Mouse (Mus musculus) brain, adult 2 months (tissue): Measurements from ENCODE around the gene Chl1.

Source experiments
- DNase-seq: peaks from one replicate; pipeline ENCODE4 v3.0.0; 2011; ENCODE audit warnings: low read depth, low spot score

The Chl1 gene

GRCm38 (mm10) chr6:103665206-103665605, 154.8 kb downstream of the Chl1 start:
- DNase-seq = no peak

GRCm38 (mm10) chr6:103665677-103666316, 155.4 kb downstream of the Chl1 start:
- peak; percentile 45 for DNase-seq

GRCm38 (mm10) chr6:103673111-103673510, 162.7 kb downstream of the Chl1 start:
- DNase-seq = peak; percentile 92

GRCm38 (mm10) chr6:103674332-103674731, 163.9 kb downstream of the Chl1 start:
- peak; percentile 98 for DNase-seq

- DNase-seq = no peak
Measured at GRCm38 (mm10) chr6:103675145-103675544, 164.8 kb downstream of the Chl1 start.

GRCm38 (mm10) chr6:103676664-103677063, 166.3 kb downstream of the Chl1 start:
- peak; percentile 57 for DNase-seq

GRCm38 (mm10) chr6:103677072-103677471, 166.7 kb downstream of the Chl1 start:
- DNase-seq = no peak

DNA sequence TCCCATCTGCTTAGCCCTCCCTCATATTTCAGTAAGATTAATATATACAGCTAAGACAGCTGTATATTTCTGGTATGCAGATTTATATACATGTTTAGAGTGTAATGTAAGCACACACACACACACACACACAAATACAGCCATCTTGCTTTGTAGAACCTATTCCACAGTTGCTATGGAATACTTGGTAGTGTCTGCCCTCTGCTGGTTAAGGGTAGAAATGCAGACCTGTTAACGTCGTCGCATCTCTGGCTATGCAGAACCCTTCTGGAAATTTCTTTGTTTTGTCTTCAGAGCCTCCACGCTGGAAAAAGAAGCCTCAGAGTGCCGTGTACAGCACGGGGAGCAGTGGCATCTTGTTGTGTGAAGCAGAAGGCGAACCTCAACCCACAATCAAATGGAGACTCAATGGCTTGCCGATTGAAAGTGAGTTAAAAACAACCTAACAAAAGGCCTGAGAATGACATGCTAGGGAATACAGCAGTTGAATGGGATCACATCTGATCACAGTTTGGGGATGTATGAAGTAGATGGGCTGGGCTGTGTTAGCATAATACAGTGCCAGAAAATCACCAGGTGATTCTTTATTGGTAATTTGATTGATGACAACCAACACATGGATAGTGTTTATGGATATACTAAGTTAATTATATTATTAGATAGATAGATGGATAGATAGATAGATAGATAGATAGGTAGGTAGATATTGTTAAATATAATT, 172.6 kb downstream of the Chl1 start:
- DNase-seq = peak; percentile 93

DNA sequence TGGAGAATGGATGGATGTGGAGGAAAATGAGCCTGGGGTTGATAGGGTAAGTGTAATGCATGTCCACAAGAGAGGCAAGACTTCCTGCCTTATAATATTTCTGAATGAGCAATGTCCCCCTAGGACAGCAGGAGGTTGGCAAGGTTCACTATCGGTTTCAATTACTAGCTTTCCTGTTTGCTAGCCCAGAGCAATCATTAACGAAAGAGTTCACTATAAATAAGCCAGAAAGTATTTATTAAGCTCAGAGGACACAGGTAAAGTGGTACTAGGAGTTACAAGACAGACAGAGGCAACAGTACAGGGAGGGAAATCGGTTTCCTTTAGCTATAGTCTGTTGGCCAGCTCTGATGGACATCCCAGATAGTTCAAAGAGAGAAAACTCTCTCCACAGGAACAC, 182.1 kb downstream of the Chl1 start:
- no peak for DNase-seq

GRCm38 (mm10) chr6:103697349-103698028, 187.1 kb downstream of the Chl1 start:
- DNase-seq = peak; percentile 56

DNA sequence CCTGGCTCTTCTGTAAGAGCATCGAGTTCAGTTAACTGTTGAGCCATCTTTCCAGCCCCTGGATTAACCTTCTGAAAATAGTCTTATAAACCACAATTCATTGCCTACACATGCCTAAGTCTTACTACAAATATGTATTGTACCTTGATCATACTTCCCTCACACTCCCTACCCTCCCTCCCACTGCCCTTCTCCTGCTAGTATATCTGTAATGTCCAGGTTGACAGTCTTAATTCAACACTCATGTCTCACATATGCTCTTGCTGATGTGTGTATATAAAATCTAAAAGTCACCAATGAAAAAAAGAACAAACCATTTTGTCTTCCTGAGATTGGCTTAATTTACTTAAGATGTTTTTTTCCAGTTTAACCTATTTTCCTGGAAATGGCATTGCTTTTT, 189.1 kb downstream of the Chl1 start:
- no peak for DNase-seq

GRCm38 (mm10) chr6:103699895-103700294, 189.5 kb downstream of the Chl1 start:
- no peak for DNase-seq

GRCm38 (mm10) chr6:103700336-103700735, 189.9 kb downstream of the Chl1 start:
- DNase-seq = no peak

- no peak for DNase-seq
Measured at GRCm38 (mm10) chr6:103706366-103706765, 196.0 kb downstream of the Chl1 start.

GRCm38 (mm10) chr6:103739291-103739690, 228.9 kb downstream of the Chl1 start:
- peak; percentile 10 for DNase-seq

DNA sequence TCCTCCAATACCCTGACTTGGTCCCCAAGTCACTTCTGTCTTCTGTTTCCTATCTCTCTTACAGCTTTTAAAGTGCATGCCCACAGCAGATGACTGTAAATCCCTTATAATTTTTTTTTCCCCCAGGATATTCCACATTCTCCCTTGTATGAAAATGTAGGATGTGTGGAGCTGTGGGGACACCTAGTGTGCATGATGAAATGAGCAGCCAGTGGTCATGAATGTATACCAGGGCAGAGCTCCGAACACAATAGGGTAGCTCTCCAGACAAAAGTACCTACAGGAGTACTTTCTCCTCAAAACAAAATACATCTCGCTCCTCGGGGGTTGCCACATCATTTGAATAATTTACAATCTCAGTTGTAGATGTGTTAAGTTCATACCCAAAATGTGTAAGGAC, 232.4 kb downstream of the Chl1 start:
- peak; percentile 28 for DNase-seq

DNA sequence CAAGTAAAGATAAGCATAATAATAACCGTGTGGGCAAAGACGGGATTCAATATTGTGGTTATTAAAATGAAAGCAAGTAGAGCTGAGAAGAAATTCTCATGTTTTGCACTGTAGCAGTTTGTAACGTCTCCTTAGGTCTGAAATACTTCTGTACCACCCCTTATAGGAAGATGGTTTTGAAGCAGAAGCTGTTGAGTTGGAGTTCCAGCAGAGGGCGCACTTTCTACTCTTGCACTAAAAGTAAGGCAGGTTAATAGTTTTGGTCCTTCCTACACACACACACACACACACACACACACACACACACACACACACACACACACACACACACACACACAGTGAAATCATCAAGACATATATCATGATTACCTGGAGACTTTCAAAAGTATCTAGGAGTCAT, 235.7 kb downstream of the Chl1 start:
- peak; percentile 77 for DNase-seq

DNA sequence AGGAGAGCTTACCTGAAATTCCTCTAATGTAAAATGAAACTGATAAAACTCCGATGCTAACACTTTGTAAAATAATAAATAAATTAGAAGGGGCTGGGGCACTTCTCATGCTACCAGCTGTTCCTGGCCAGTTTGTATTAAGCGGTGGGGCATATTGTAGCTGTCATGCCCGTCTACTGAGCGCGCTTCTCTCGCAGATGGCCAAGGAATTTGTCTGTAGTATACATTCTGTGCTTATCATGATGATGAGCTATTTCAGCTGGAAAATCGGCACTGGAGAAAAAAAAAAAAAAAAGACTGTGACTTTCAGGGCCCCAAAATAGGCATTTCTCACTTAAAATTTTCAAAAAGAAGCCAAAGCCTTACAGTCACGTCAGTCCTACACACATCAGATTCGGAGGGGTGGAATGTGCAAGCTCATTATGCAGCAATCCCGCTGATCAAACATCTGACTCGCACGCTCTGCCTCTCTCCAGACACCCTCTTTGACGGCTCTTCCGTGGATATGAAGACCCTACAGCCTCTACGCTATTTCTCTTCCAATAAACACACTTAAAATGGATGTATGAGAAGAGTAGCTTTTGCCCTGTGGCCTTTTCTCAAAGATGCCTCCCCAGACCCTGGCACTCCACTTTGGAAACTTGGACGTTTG, 238.9 kb downstream of the Chl1 start:
- DNase-seq = peak; percentile 49

DNA sequence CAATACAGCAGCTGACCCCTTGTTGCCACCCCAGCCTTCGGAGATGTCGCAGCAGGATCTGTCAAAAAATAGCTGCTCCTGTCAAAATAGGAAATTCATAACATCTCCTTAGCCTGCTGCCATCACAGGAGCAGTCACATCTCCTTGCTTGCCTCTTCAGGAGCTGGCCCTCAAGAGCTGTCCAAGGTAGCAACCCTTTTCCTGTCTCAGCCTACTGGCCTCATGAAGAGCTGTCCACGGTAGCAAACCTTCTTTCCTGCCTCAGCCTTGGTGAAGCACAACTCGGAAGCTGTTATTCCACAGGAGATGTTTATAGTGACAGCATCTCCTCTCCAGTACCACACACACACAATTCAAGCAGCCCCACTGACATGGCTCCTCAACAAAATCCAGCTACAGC, 243.5 kb downstream of the Chl1 start:
- no peak for DNase-seq

GRCm38 (mm10) chr6:103766830-103767229, 256.4 kb downstream of the Chl1 start:
- DNase-seq = no peak

DNA sequence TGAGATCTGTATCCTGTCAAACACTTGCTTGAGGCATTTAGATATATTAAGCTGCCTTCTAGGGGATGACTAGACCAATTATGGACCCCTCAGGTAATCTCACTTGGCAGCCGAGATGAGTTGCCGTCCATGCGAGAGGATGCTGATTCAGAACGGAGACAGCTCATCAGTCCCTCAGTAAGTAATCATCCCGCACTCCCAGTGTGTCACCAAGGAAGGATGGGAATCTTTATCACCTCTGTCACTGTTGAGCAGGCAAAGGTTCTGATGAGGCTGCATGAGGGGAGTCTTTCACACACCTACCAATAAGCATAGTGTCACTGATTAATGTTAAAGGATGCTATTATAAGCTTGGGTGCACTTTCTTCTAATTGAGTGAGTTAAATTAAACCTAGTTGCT, 270.7 kb downstream of the Chl1 start:
- peak; percentile 12 for DNase-seq

DNA sequence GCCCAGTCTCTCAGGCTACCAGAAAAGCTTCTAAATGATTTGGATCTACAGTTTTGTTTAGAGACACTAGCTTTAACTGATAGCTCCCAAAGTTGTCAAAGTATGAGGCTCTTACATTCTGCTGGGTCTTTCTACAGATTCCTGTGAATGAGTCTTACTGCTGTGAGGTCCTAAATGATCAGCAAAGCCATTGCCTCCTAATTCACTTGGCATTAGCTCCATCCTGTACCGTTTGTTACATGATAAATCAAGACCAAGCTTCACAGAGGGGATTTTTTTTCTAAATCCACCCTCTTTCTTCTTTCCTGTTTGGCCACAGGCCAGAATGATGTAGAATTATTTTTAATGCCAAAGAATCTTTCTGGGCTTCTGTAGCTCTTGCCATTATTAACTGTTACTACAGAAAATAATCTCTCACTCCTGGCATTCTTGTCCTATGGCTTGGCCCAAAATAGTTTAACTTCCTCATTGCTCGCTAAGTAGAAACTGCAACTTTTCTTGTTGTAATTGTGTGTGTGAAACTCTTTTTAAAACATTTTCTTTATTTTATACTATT, 280.8 kb downstream of the Chl1 start:
- DNase-seq = no peak
